Mouse (Mus musculus) ES-Bruce4 (cell line): ENCODE data around the gene Bhlhe40. TPM values are rescaled to one million over a fixed set of nuclear protein-coding genes. Genes with fewer than 3 reads are reported as not detected.

ENCODE experiments used
- H3K27ac ChIP-seq: 2 replicates; pipeline ENCODE4 v1.5.1; 2012; ENCODE audit warnings: low read length, inconsistent platforms; ENCODE audit not compliant: insufficient read depth
- H3K27me3 ChIP-seq: 2 replicates; pipeline ENCODE4 v1.6.1; 2012; ENCODE audit warnings: mild to moderate bottlenecking, low read length, inconsistent platforms; ENCODE audit not compliant: control insufficient read depth, poor library complexity, insufficient read depth, severe bottlenecking
- H3K36me3 ChIP-seq: 2 replicates; pipeline ENCODE4 v1.6.1; 2012; ENCODE audit warnings: inconsistent platforms, mild to moderate bottlenecking, low read length, moderate library complexity; ENCODE audit not compliant: control insufficient read depth, poor library complexity, insufficient read depth, severe bottlenecking
- H3K4me1 ChIP-seq: one replicate; pipeline ENCODE4 v1.8.1; 2011; ENCODE audit warnings: low read length; ENCODE audit not compliant: control insufficient read depth, insufficient read depth
- H3K4me3 ChIP-seq: 2 replicates; pipeline ENCODE4 v1.5.1; 2011; ENCODE audit warnings: low read depth, mild to moderate bottlenecking, low read length
- H3K9ac ChIP-seq: 2 replicates; pipeline ENCODE4 v1.6.1; 2012; ENCODE audit warnings: low read depth, mild to moderate bottlenecking, inconsistent platforms; ENCODE audit not compliant: poor library complexity, severe bottlenecking
- H3K9me3 ChIP-seq: replicated peaks from 2 replicates; pipeline ENCODE4 v1.6.1; 2012; ENCODE audit warnings: mild to moderate bottlenecking, low read length, inconsistent platforms; ENCODE audit not compliant: control insufficient read depth, poor library complexity, insufficient read depth, severe bottlenecking
- CTCF ChIP-seq: IDR thresholded peaks from one replicate; pipeline ENCODE4 v1.8.1; 2011; ENCODE audit warnings: low read depth, low read length
- EP300 ChIP-seq: IDR thresholded peaks from 2 replicates; pipeline ENCODE4 v1.6.1; 2011; ENCODE audit warnings: low read depth, low read length; ENCODE audit not compliant: insufficient read depth
- POLR2A ChIP-seq: IDR thresholded peaks from one replicate; pipeline ENCODE4 v1.8.1; 2011; ENCODE audit warnings: low read length; ENCODE audit not compliant: insufficient read depth
- polyA plus RNA-seq: library from polyadenylated mRNA; stranded (reverse); fragments of >200 nt; gene quantifications from 2 replicates; pipeline ENCODE4 v1.2.4, GENCODE M21; 2011; ENCODE audit warnings: low read depth; ENCODE audit not compliant: missing spikeins, insufficient read depth, insufficient read length

Gene Bhlhe40
- polyA plus RNA-seq, 1 experiment: 39.2 TPM

GRCm38 (mm10) chr6:108664533-108665150 is 4.2 kb downstream of the Bhlhe40 start:
- TF ChIP-seq POLR2A (no peak), CTCF (no peak), EP300 (no peak)
- H3K27ac ChIP-seq: no peak overlapping the region
- peaks cover 10% of the 10 kb centered on the region for H3K36me3 ChIP-seq
- H3K27me3 ChIP-seq: no peaks in the 10 kb centered on the region
- no peaks in the 10 kb centered on the region for H3K9me3 ChIP-seq
- H3K9ac ChIP-seq: no peak overlapping the region
- H3K4me1 ChIP-seq: peaks cover 12% of the 10 kb centered on the region
- peak overlapping the region; percentile 14 for H3K4me3 ChIP-seq

- Histone ChIP-seq H3K4me3 (no peak overlapping the region), H3K36me3 (peaks cover 10% of the 10 kb centered on the region), H3K27ac (no peak overlapping the region), H3K27me3 (no peaks in the 10 kb centered on the region), H3K4me1 (peaks cover 12% of the 10 kb centered on the region), H3K9ac (no peak overlapping the region), H3K9me3 (no peaks in the 10 kb centered on the region)
- TF ChIP-seq EP300 (peak; percentile 69; the same call in 1 of the 2 replicates), CTCF (no peak)
Observed at GRCm38 (mm10) chr6:108665587-108665986, 5.2 kb downstream of the Bhlhe40 start.

- peaks cover 10% of the 10 kb centered on the region for H3K36me3 ChIP-seq
- TF ChIP-seq CTCF (no peak), POLR2A (no peak), EP300 (no peak)
- H3K27ac ChIP-seq: no peak overlapping the region; the same call in 1 of the 2 replicates
- no peaks in the 10 kb centered on the region for H3K9me3 ChIP-seq
- no peaks in the 10 kb centered on the region for H3K27me3 ChIP-seq
- no peak overlapping the region for H3K4me3 ChIP-seq
- H3K4me1 ChIP-seq: peaks cover 12% of the 10 kb centered on the region
- no peak overlapping the region for H3K9ac ChIP-seq
Observed at GRCm38 (mm10) chr6:108666648-108667488, 6.4 kb downstream of the Bhlhe40 start.

- Histone ChIP-seq H3K27me3 (no peaks in the 10 kb centered on the region), H3K9me3 (no peaks in the 10 kb centered on the region), H3K27ac (peak overlapping the region; percentile 44; the same call in 1 of the 2 replicates), H3K9ac (no peak overlapping the region; the same call in 1 of the 2 replicates), H3K4me3 (no peak overlapping the region), H3K36me3 (peaks cover 10% of the 10 kb centered on the region), H3K4me1 (peaks cover 12% of the 10 kb centered on the region)
- TF ChIP-seq EP300 (peak; percentile 97), CTCF (no peak), POLR2A (no peak)
Observed at GRCm38 (mm10) chr6:108667599-108668021, 7.2 kb downstream of the Bhlhe40 start.

GRCm38 (mm10) chr6:108668321-108668786 is 7.9 kb downstream of the Bhlhe40 start:
- no peak overlapping the region; the same call in 1 of the 2 replicates for H3K27ac ChIP-seq
- no peaks in the 10 kb centered on the region for H3K27me3 ChIP-seq
- H3K4me1 ChIP-seq: peaks cover 12% of the 10 kb centered on the region
- peak; percentile 98 for TF ChIP-seq EP300
- no peak for TF ChIP-seq POLR2A
- TF ChIP-seq CTCF: no peak
- peak overlapping the region; percentile 29 for H3K4me3 ChIP-seq
- H3K36me3 ChIP-seq: peaks cover 10% of the 10 kb centered on the region
- no peaks in the 10 kb centered on the region for H3K9me3 ChIP-seq
- peak overlapping the region; percentile 57 for H3K9ac ChIP-seq
